Mouse (Mus musculus) stomach, postnatal 0 days (tissue): ENCODE results near the gene Psapl1.

Experiments
- CTCF ChIP-seq: IDR thresholded peaks from 2 replicates; pipeline ENCODE4 v1.5.1; 2016; ENCODE audit warnings: antibody characterized with exemption, low read depth, mild to moderate bottlenecking, moderate library complexity
- EP300 ChIP-seq: optimal IDR thresholded peaks from 2 replicates; pipeline ENCODE3; 2016; ENCODE audit warnings: antibody characterized with exemption

GRCm38 (mm10) chr5:36252746-36253504 lies 49.1 kb downstream of the Psapl1 start:
- TF ChIP-seq CTCF (no peak), EP300 (no peak)
